Mouse (Mus musculus) adrenal gland, adult 10 weeks (tissue): ENCODE data around the gene Pdss1. TPM values are rescaled to one million over a fixed set of nuclear protein-coding genes. Genes with fewer than 3 reads are reported as not detected.

Experiments used
- polyA plus RNA-seq: library from polyadenylated mRNA; stranded (reverse); fragments of 350-450 nt; fragmentation: Illumina TruSeq; extraction: RNeasy Lipid Tissue Mini Kit (QIAGEN cat#74804); gene quantifications from one replicate; pipeline ENCODE4 v1.2.3, GENCODE M21; 2014; ENCODE audit warnings: low read depth, low replicate concordance

The Pdss1 gene
- 19.1 TPM for polyA plus RNA-seq

DNA sequence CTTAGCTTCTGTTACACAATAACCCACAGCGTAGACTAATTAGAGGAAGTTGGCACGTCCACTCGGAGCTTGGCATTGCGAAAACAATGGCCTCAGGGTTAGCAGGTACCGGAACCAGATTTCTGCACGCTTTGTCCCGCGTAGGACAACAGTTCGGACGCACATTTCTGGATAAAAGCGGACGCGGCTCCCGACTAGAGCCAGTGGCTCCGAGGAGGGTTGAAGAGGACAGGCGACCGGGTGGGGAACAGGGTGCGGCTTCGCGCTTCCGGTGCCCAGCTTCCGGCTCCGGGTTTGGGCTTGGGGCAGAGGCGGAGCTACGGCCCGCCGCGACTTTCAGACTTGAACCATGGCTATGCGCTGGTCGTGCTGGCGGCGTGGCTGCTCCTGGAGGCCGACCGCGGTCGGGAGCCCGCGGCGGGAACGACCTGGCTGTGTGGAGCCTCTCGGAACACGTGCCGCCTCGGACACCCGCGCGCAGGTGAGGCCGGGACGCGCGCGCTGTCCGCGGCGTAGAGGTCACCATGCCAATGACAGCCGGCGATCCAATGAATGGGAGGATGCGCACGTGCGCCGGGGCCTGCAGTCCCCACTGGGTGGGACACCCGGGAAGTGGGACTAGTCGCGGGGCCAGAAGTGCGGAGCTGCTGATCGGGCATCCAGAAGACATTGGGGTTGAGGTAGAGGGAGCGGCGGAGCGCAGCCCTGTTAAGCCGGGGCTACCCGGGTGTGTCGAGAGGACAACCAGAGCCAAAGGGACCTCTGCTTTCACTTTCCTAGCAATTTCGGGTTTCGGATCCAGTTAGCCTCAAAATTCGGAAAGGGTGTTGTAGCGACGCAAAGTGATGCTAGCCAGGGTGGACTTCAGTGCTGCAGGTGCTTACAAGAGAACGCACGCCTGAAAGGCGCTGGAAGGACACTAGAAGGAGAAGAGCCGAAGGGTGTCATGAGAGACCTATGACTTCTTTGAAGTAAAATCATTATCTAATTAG lies at the start of gene Pdss1:
Gene Pdss1, plus strand, starts transcription at position 241 of the 992 bp plus-strand sequence.

Other genes starting within 250 kb of the Pdss1 start
- gene Apbb1ip, start 121.4 kb upstream of the Pdss1 start, polyA plus RNA-seq = 9.2 TPM
- 177 TPM for gene Abi1, start 144.7 kb downstream of the Pdss1 start, polyA plus RNA-seq
- 285 TPM for gene Acbd5, start 172.6 kb downstream of the Pdss1 start, polyA plus RNA-seq